Mouse (Mus musculus) hindbrain, embryonic 10.5 days (tissue): ENCODE results near the gene Prop1. TPM values are rescaled to one million over a fixed set of nuclear protein-coding genes. Genes with fewer than 3 reads are reported as not detected.

Experiments used
- DNase-seq: peaks from one replicate; pipeline ENCODE4 v3.0.0-alpha.2; 2017; ENCODE audit warnings: low spot score
- H3K27ac ChIP-seq: fragments of 300-500 bp; sonication (generic); 2 replicates; pipeline ENCODE4 v1.5.1; 2016; ENCODE audit warnings: mild to moderate bottlenecking, moderate library complexity
- H3K27me3 ChIP-seq: fragments of 300-500 bp; sonication (generic); 2 replicates; pipeline ENCODE4 v1.6.1; 2016; ENCODE audit warnings: mild to moderate bottlenecking; ENCODE audit not compliant: poor library complexity, insufficient read depth, severe bottlenecking
- H3K36me3 ChIP-seq: fragments of 300-500 bp; sonication (generic); 2 replicates; pipeline ENCODE4 v1.6.1; 2016; ENCODE audit warnings: mild to moderate bottlenecking, moderate library complexity
- H3K4me1 ChIP-seq: fragments of 300-500 bp; sonication (generic); replicated peaks from 2 replicates; pipeline ENCODE4 v1.6.1; 2016; ENCODE audit warnings: mild to moderate bottlenecking
- H3K4me3 ChIP-seq: fragments of 300-500 bp; sonication (generic); 2 replicates; pipeline ENCODE4 v1.5.1; 2016; ENCODE audit warnings: mild to moderate bottlenecking, moderate library complexity
- H3K9me3 ChIP-seq: fragments of 300-500 bp; sonication (generic); 2 replicates; pipeline ENCODE4 v1.6.1; 2016; ENCODE audit warnings: mild to moderate bottlenecking, moderate library complexity
- WGBS: fragments of 180-500 bp; shearing (Covaris S2); methylation state at CpG from one replicate; pipeline ENCODE4 v1.1.7; 2016; 5-methylcytosine and 5-hydroxymethylcytosine counted together
- polyA plus RNA-seq: library from polyadenylated mRNA; unstranded; fragments of >200 nt; fragmentation: Nextera tagmentation; extraction: Ambion mirVana; gene quantifications from 2 replicates; pipeline ENCODE4 v1.2.1, GENCODE M21; 2016

Gene Prop1
- polyA plus RNA-seq, 1 experiment from 2014 or later: not detected

- H3K27ac ChIP-seq: peak overlapping the region; percentile 86
- 1% methylated on average over 16 of the region's 16 CpGs for WGBS
- no peaks in the 10 kb centered on the region for H3K9me3 ChIP-seq
- H3K36me3 ChIP-seq: no peaks in the 10 kb centered on the region
- H3K27me3 ChIP-seq: peaks cover 20% of the 10 kb centered on the region
- peaks cover 11% of the 10 kb centered on the region for H3K4me1 ChIP-seq
- no peak for DNase-seq
- peak overlapping the region; percentile 70 for H3K4me3 ChIP-seq
These were observed 22.5 kb downstream of the Prop1 start for GRCm38 (mm10) chr11:50931021-50931420.

DNA sequence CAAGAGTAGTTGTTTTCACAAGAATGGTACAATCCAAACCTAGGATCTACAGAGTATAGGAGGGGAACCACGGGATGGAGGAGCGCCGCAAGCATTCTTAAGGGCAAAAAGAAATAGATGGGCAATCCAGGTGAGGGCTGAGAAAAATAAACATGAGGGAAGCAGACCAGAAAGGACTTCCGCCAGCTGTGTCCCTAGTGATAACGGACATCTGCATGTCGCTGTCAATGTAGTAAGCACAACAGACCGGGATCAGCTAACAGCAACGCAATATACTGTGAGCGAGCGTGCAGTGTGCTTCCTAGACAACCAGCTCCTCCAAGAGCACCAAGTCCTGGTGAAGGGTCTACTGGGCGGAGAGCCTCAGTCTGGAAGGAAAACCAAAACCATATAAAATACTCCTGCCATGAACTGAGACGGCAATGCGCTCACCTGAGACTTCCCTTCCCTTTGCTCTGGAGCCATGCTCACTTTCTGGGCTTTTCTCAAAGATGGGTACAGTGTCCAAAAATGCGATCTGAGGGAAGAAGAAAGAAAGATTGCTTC lies 23.0 kb downstream of the Prop1 start:
- Histone ChIP-seq H3K4me1 (peaks cover 11% of the 10 kb centered on the region), H3K4me3 (peak overlapping the region; percentile 70), H3K27me3 (peaks cover 20% of the 10 kb centered on the region), H3K36me3 (no peaks in the 10 kb centered on the region), H3K27ac (peak overlapping the region; percentile 86; the same call in 1 of the 2 replicates), H3K9me3 (no peaks in the 10 kb centered on the region)
- WGBS: 31% methylated on average over 14 of the region's 14 CpGs
- peak; percentile 8 for DNase-seq

DNA sequence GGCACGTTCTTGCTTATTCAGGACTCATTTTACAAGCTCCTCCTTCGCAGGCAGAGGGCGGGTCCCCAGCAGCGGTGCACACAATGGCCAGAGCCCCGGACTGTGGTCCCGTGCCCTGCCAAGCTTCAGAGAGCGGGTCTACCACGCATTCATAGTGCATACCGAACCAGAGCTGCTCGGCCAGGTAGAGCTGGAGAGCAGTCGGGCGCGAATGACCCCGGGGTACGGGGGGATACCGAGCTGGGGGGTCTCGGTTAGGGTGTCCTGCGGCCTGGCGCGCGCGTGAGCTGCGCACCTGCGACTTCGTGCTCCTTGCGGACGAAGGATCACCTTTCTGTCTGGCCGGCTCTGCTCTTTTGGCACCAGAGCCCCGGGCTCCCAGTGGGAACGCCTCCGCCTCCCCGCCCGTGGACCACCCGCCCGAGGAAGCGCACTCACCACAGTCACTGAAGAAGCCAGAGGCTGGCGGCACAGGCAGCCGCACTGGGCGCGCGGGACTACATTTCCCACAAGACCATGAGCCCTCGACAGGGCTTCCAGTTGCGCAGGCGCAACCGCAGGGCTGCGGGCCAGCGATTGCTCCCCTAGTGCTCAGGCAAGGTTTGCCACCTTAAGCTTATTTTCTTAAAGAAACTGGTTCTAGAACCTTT lies 37.8 kb downstream of the Prop1 start, which contains the start of gene Zfp2:
Zfp2 (minus strand) TSS at position 495 of the 650 bp plus-strand sequence.
- peak within 1 kb of the TSS; percentile 97 for H3K27ac ChIP-seq
- under 1% methylated on average over 47 of the region's 47 CpGs for WGBS
- DNase-seq: peak; percentile 90

GRCm38 (mm10) chr11:50914461-50914860 lies 39.1 kb downstream of the Prop1 start:
- Histone ChIP-seq H3K27ac (no peak overlapping the region), H3K4me1 (peaks cover 3% of the 10 kb centered on the region; the same call in 1 of the 2 replicates), H3K36me3 (peaks cover 55% of the 10 kb centered on the region), H3K27me3 (no peaks in the 10 kb centered on the region), H3K4me3 (no peak overlapping the region), H3K9me3 (peaks cover 35% of the 10 kb centered on the region)
- 93% methylated on average over 3 of the region's 3 CpGs for WGBS
- DNase-seq: no peak

More for the DNA sequence above, 37.8 kb downstream of the Prop1 start, which contains the start of gene Zfp2:
- H3K4me3 ChIP-seq: peak within 1 kb of the TSS; percentile 73
- peaks cover 27% of the 10 kb centered on the region for H3K9me3 ChIP-seq
- H3K27me3 ChIP-seq: no peaks in the 10 kb centered on the region
- peaks cover 3% of the 10 kb centered on the region; the same call in 1 of the 2 replicates for H3K4me1 ChIP-seq
- H3K36me3 ChIP-seq: peaks cover 42% of the 10 kb centered on the region

GRCm38 (mm10) chr11:50913301-50913700 lies 40.3 kb downstream of the Prop1 start:
- H3K27me3 ChIP-seq: no peaks in the 10 kb centered on the region
- H3K4me3 ChIP-seq: no peak overlapping the region
- 86% methylated on average over 1 of the region's 1 CpGs for WGBS
- DNase-seq: no peak
- H3K27ac ChIP-seq: no peak overlapping the region
- peaks cover 35% of the 10 kb centered on the region for H3K9me3 ChIP-seq
- H3K36me3 ChIP-seq: peaks cover 67% of the 10 kb centered on the region
- H3K4me1 ChIP-seq: peaks cover 3% of the 10 kb centered on the region; the same call in 1 of the 2 replicates

GRCm38 (mm10) chr11:50908136-50908535 lies 45.4 kb downstream of the Prop1 start:
- H3K9me3 ChIP-seq: peaks cover 74% of the 10 kb centered on the region
- no peak overlapping the region for H3K4me3 ChIP-seq
- H3K4me1 ChIP-seq: no peaks in the 10 kb centered on the region
- no peak overlapping the region for H3K27ac ChIP-seq
- H3K27me3 ChIP-seq: no peaks in the 10 kb centered on the region
- peaks cover 100% of the 10 kb centered on the region for H3K36me3 ChIP-seq
- 94% methylated on average over 5 of the region's 5 CpGs for WGBS
- no peak for DNase-seq

Other genes starting within 250 kb of the Prop1 start
- 24.6 and 28.6 TPM in 2 replicates for gene Zfp354c, start 126.0 kb downstream of the Prop1 start, polyA plus RNA-seq
- 0.45 and 0.94 TPM in 2 replicates for gene Zfp879, start 112.2 kb downstream of the Prop1 start, polyA plus RNA-seq
- gene Grm6, start 103.1 kb downstream of the Prop1 start, polyA plus RNA-seq: not detected in 2 replicates
- 11.9 and 12.8 TPM in 2 replicates for gene Zfp454, start 66.1 kb downstream of the Prop1 start, polyA plus RNA-seq
- 27.0 and 27.8 TPM in 2 replicates for gene Zfp2, start 37.6 kb downstream of the Prop1 start, polyA plus RNA-seq
- 0.88 and 1.1 TPM in 2 replicates for gene Zfp354b, start 22.1 kb downstream of the Prop1 start, polyA plus RNA-seq
- gene 4933414I15Rik, start 10.0 kb downstream of the Prop1 start, polyA plus RNA-seq: not detected in 2 replicates
- gene Olfr1378, start 12.8 kb upstream of the Prop1 start, polyA plus RNA-seq: not detected in 2 replicates
- gene Olfr1377, start 28.2 kb upstream of the Prop1 start, polyA plus RNA-seq: not detected in 2 replicates
- not detected in 2 replicates for gene Olfr51, start 49.8 kb upstream of the Prop1 start, polyA plus RNA-seq
- gene Olfr54, start 60.5 kb upstream of the Prop1 start, polyA plus RNA-seq: not detected in 2 replicates
- not detected in 2 replicates for gene Olfr1375, start 94.3 kb upstream of the Prop1 start, polyA plus RNA-seq
- 6.8 and 9.8 TPM in 2 replicates for gene Zfp354a, start 105.5 kb upstream of the Prop1 start, polyA plus RNA-seq